Mouse (Mus musculus): ENCODE measurements at regions not wholly inside any gene's neighbourhood (a gene's known extent, or its start where the extent isn't known, plus 50 kb on each side); places are given as distances from the start of the nearest gene placed in this dataset.

DNA sequence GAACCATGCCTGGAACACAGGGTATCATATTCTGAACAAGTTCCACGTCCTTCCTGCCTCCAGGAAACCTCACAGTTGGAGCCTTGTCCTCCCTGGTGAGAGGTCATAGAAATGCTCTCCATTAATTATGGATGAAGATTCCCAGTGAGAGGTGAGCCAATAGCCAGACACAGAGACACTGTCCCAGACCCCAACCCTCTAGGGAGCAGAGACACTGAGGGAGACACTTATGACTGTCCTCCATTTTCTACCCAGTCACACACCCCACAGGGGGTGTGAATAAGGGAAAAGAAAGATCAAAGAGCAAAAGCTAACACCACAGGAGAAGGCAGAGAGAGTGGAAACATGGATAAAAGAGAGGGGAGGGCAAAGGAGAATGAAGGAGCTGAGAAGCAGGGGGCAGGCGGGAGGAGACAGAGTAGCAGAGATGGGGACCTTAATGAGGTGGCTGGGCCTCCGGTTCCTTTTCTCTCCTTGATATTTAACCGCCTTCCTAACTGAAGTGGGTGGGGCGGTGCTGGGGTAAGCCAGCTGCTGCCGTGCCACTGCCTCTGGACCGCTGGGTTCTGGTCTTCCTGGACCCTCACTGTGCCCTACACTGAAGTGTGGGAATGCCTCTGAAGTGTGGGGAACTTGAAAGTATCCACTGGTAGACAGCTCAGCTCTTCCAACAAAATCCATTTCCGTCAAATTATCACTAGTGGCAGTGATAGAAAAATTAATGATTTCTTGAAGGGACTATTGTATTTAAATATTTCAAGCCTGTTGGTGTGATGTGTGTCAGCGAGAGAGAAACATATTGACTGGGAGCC lies 342.6 kb upstream of the Noct start:
- H3K36me3 ChIP-seq (ENCODE audit: control insufficient read depth), result no peaks in the 10 kb centered on the region
- TF ChIP-seq TAL1 (IDR thresholded peaks at IDR 0.05; ENCODE audit: low read length) (no peak), GATA1 (IDR thresholded peaks at IDR 0.05; ENCODE audit: low read length) (no peak)
- no peaks in the 10 kb centered on the region for H3K27me3 ChIP-seq (ENCODE audit: control insufficient read depth)
- H3K9me3 ChIP-seq (ENCODE audit: control insufficient read depth, low read length), result no peaks in the 10 kb centered on the region; the same call in 1 of the 2 replicates
- H3K4me3 ChIP-seq (replicated peaks), result no peak overlapping the region
- no peaks in the 10 kb centered on the region for H3K4me1 ChIP-seq (ENCODE audit: control insufficient read depth)

DNA sequence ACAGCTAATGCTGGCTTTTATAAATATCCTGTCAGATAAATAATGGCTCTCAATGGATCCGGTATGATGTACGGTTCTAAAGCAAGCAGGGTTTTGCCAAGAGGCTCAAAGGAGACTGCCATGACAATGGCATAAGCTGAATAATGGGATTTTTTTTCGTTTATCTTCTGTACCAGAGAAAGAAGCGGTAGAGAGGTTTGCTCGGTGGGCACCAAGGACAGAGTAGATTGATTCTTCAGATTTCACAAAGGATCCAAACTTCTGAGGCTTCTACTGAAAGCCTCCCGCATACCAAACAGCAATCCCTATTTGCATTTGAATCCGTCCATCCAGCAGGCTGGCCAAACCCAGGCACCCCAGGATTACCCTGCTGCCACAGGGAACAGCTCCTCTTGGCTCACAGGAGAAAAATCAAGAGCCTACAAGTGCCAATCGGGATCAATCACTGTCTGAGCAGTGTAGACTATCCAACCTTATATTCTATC lies 342.0 kb upstream of the Noct start:
- TF ChIP-seq TAL1 (IDR thresholded peaks at IDR 0.05; ENCODE audit: low read length) (no peak), GATA1 (IDR thresholded peaks at IDR 0.05; ENCODE audit: low read length) (no peak)
- H3K4me3 ChIP-seq (replicated peaks), result no peak overlapping the region
- no peaks in the 10 kb centered on the region for H3K27me3 ChIP-seq (ENCODE audit: control insufficient read depth)
- no peaks in the 10 kb centered on the region for H3K4me1 ChIP-seq (ENCODE audit: control insufficient read depth)
- no peaks in the 10 kb centered on the region for H3K36me3 ChIP-seq (ENCODE audit: control insufficient read depth)
- no peaks in the 10 kb centered on the region; the same call in 1 of the 2 replicates for H3K9me3 ChIP-seq (ENCODE audit: control insufficient read depth, low read length)

DNA sequence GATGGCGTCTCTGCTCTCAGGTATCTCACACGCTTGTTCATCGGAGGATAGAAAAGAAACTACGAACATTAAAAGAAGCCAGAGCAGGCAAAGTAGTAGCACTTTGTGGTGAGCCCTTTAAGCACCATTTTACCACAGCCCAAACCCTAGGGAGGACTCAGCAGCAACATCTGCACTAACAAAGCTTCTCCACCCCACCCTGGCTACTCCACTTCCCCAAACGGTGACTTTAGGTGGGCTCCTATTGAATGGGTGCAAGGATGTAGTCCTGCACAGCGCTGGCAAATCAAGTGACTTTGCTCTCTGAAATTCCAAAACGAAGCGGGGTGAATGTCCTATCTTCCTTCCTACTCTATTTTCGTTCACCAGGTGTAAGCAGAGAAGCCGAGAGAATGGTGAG lies 337.9 kb upstream of the Noct start:
- no peaks in the 10 kb centered on the region for H3K4me1 ChIP-seq (ENCODE audit: control insufficient read depth)
- H3K9me3 ChIP-seq (ENCODE audit: control insufficient read depth, low read length), result no peaks in the 10 kb centered on the region; the same call in 1 of the 2 replicates
- no peaks in the 10 kb centered on the region for H3K27me3 ChIP-seq (ENCODE audit: control insufficient read depth)
- no peaks in the 10 kb centered on the region for H3K36me3 ChIP-seq (ENCODE audit: control insufficient read depth)
- no peak overlapping the region for H3K4me3 ChIP-seq (replicated peaks)
- TF ChIP-seq TAL1 (IDR thresholded peaks at IDR 0.05; ENCODE audit: low read length) (no peak), GATA1 (IDR thresholded peaks at IDR 0.05; ENCODE audit: low read length) (no peak)

DNA sequence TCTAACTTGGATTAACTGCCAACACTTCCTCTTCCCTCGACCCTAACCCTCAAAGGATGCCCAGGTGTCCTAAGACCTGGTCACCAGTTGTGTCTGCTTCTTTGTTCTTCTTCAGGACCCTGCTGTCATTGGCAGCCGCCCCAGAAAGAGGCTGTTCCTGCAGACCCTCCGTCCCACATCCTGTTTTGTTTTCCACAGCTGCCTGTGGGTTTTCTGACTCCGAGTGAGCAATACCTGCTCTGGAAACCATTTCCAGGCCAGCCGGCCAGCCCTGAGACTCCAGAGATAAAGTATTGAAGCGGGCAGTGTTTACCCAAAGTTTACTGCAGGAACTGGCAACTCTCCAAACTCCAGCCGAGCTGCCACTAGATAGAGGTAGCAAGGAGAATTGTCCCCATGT lies 337.2 kb upstream of the Noct start:
- Histone ChIP-seq H3K27me3 (ENCODE audit: control insufficient read depth) (no peaks in the 10 kb centered on the region), H3K4me3 (replicated peaks) (no peak overlapping the region), H3K4me1 (ENCODE audit: control insufficient read depth) (no peaks in the 10 kb centered on the region), H3K9me3 (ENCODE audit: control insufficient read depth, low read length) (no peaks in the 10 kb centered on the region; the same call in 1 of the 2 replicates), H3K36me3 (ENCODE audit: control insufficient read depth) (no peaks in the 10 kb centered on the region)
- TF ChIP-seq TAL1 (IDR thresholded peaks at IDR 0.05; ENCODE audit: low read length), result no peak
- no peak for TF ChIP-seq GATA1 (IDR thresholded peaks at IDR 0.05; ENCODE audit: low read length)

DNA sequence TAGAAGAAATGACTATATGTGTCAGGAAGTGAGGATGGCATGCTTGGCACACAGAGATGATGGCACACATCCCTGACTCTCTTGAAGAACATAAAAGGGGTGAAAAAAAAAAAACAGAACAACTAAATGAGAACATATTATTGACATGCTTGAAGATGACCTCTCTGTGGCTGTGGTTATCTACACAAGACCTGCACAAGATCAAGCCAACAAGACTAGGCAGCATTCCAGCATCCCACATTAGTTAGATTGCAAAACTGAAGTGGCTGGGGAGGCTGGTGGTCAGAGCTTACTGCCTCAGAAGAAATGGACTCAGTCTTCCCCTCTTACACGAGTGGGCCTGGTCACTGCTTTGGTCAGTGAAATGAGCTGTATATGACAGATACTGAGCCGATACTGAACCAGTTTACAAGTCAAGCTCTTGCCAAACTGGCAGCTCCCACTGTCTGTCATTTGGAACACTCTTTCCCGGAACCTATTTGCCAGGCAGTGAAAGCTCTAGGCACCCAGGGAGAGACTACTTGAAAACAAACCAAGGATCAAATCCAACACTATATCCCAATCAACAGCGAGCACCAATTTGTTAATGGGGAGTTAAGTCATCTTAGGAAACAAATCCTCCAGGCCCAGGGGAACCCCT lies 335.6 kb upstream of the Noct start:
- Histone ChIP-seq H3K36me3 (ENCODE audit: control insufficient read depth) (no peaks in the 10 kb centered on the region), H3K4me3 (replicated peaks) (no peak overlapping the region), H3K27me3 (ENCODE audit: control insufficient read depth) (no peaks in the 10 kb centered on the region), H3K4me1 (ENCODE audit: control insufficient read depth) (no peaks in the 10 kb centered on the region), H3K9me3 (ENCODE audit: control insufficient read depth, low read length) (no peaks in the 10 kb centered on the region; the same call in 1 of the 2 replicates)
- TF ChIP-seq GATA1 (IDR thresholded peaks at IDR 0.05; ENCODE audit: low read length), result no peak
- TF ChIP-seq TAL1 (IDR thresholded peaks at IDR 0.05; ENCODE audit: low read length), result no peak

DNA sequence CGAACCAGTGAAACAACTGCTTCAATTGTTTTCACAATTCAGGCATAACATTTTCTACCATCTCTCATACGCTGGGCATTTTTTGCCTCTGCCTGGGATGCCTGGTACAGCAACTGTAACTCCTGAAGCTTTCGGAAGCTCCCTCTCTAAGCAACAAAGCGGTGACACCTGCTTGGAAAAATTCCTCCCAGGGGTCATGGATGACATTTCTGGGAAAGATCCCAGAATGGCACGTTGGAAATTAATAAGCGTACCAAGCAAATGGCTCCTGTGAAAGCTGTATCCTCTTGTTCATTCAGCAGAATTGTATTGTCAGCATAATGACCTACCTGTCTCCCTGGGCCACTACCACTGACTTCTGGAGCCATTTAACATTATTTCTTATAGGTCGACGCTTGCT lies 333.7 kb upstream of the Noct start:
- H3K4me1 ChIP-seq (ENCODE audit: control insufficient read depth), result no peaks in the 10 kb centered on the region
- H3K36me3 ChIP-seq (ENCODE audit: control insufficient read depth), result no peaks in the 10 kb centered on the region
- H3K27me3 ChIP-seq (ENCODE audit: control insufficient read depth), result no peaks in the 10 kb centered on the region; the same call in 1 of the 2 replicates
- TF ChIP-seq TAL1 (IDR thresholded peaks at IDR 0.05; ENCODE audit: low read length), result no peak
- no peak for TF ChIP-seq GATA1 (IDR thresholded peaks at IDR 0.05; ENCODE audit: low read length)
- H3K4me3 ChIP-seq (replicated peaks), result no peak overlapping the region
- H3K9me3 ChIP-seq (ENCODE audit: control insufficient read depth, low read length), result no peaks in the 10 kb centered on the region

DNA sequence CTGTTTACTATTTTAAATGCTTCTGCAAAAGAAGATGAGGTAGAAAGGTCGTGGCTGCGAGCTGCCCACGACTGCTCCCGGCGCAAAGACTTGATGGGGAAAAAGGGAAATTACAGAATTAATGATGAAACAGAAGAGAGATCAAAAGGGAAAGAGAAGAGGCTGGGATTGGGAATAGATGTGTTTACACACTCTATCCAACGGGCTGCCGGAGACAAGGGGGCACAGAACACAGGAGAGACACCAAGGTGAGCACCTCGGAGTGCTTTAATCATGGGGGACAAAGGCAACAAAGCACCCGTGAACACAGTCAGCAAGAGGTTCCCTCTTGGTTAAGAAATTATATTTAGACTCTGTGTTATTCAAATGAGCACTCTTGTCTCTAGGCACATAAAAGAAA lies 326.1 kb upstream of the Noct start:
- Histone ChIP-seq H3K4me1 (ENCODE audit: control insufficient read depth) (no peaks in the 10 kb centered on the region), H3K36me3 (ENCODE audit: control insufficient read depth) (no peaks in the 10 kb centered on the region), H3K9me3 (ENCODE audit: control insufficient read depth, low read length) (no peaks in the 10 kb centered on the region), H3K4me3 (replicated peaks) (no peak overlapping the region), H3K27me3 (ENCODE audit: control insufficient read depth) (peaks cover 2% of the 10 kb centered on the region; the same call in 1 of the 2 replicates)
- TF ChIP-seq GATA1 (IDR thresholded peaks at IDR 0.05; ENCODE audit: low read length) (no peak), TAL1 (IDR thresholded peaks at IDR 0.05; ENCODE audit: low read length) (no peak)

DNA sequence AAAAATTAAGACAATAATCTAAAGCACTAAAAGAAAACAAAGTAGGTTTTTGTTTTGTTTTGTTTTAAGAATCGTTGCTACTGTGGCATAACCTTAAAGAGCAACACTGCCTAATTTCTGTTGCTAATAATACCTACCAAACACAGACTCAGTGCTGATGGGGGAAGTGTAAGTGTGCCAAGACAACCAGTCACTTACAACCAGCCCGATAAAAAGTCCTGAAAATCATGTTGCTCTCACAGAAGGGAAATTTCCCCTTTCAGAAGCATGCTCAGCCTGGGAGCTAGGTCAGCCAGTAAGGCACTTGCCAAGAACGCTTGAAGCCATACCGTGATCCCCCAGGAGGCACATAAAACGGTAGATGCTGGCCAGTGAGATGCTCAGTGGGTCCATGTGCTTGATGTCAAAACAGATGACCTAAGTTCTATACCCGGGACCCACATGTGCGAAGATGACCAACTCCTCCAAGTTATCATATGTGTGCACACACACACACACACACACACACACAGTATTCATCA lies 324.4 kb upstream of the Noct start:
- Histone ChIP-seq H3K36me3 (ENCODE audit: control insufficient read depth) (no peaks in the 10 kb centered on the region), H3K27me3 (ENCODE audit: control insufficient read depth) (peaks cover 2% of the 10 kb centered on the region; the same call in 1 of the 2 replicates), H3K4me3 (replicated peaks) (no peak overlapping the region), H3K4me1 (ENCODE audit: control insufficient read depth) (no peaks in the 10 kb centered on the region), H3K9me3 (ENCODE audit: control insufficient read depth, low read length) (no peaks in the 10 kb centered on the region)
- TF ChIP-seq GATA1 (IDR thresholded peaks at IDR 0.05; ENCODE audit: low read length) (no peak), TAL1 (IDR thresholded peaks at IDR 0.05; ENCODE audit: low read length) (no peak)

DNA sequence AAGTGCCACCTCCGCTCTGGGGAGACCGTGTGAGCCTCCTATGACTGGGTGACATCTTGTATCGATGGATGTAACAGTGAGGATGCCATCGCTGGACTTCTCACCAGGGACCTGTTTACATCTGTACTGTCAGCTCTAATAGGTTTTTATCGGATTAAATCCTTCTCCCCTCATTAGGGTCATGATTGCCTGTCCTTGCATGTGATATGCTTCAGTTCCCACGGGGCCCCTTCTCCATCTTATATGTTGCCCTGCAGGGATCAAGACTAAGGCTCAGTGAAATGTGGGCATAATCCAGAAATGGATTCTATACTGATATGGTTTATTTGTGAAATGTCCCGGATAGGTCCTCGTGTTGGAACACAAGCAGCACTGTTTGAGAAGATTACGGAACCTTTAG lies 323.7 kb upstream of the Noct start:
- Histone ChIP-seq H3K4me3 (replicated peaks) (no peak overlapping the region), H3K36me3 (ENCODE audit: control insufficient read depth) (no peaks in the 10 kb centered on the region), H3K9me3 (ENCODE audit: control insufficient read depth, low read length) (no peaks in the 10 kb centered on the region), H3K4me1 (ENCODE audit: control insufficient read depth) (no peaks in the 10 kb centered on the region), H3K27me3 (ENCODE audit: control insufficient read depth) (peaks cover 2% of the 10 kb centered on the region; the same call in 1 of the 2 replicates)
- TF ChIP-seq GATA1 (IDR thresholded peaks at IDR 0.05; ENCODE audit: low read length), result no peak
- no peak for TF ChIP-seq TAL1 (IDR thresholded peaks at IDR 0.05; ENCODE audit: low read length)

Measured in erythroblast, embryonic 14.5 days (primary cell).